Mouse (Mus musculus) layer of hippocampus, adult 6 months (tissue): ENCODE measurements around the gene Cul9. TPM values are rescaled to one million over a fixed set of nuclear protein-coding genes. Genes with fewer than 3 reads are reported as not detected.

Source experiments
- long read RNA-seq, 2 experiments: library from polyadenylated mRNA; unstranded; transcript quantifications; one replicate each; pipeline ENCODE4 v2.0.0; 2019 to 2020
- microRNA-seq: library from miRNA; unstranded; fragments of <30 nt; microRNA quantifications from one replicate; pipeline ENCODE4 v1.2.0, GENCODE M21; 2020
- polyA plus RNA-seq: library from polyadenylated mRNA; unstranded; fragments of <200 nt; fragmentation: Nextera tagmentation; gene quantifications from 2 replicates; pipeline ENCODE4 v1.2.3, GENCODE M21; 2021

Cul9 gene
- polyA plus RNA-seq, result 22.6 and 27.2 TPM in 2 replicates
- long read RNA-seq, experiment 1, partial matches to known transcripts, result 8 of 10 reads
- long read RNA-seq, experiment 1, other reads (novel, unspliced or antisense), result 2 of 10 reads
- long read RNA-seq, experiment 2, partial matches to known transcripts, result 52 of 61 reads
- long read RNA-seq, experiment 2, other reads (novel, unspliced or antisense), result 9 of 61 reads

GRCm38 (mm10) chr17:46545813-46546564 lies at the start of gene Cul9:
Gene Cul9 (minus strand): TSS chr17:46546388.

GRCm38 (mm10) chr17:46555673-46556583 lies 9.7 kb upstream of the Cul9 start, which contains the start of gene Srf:
Gene Srf (minus strand): TSS chr17:46556175.

DNA sequence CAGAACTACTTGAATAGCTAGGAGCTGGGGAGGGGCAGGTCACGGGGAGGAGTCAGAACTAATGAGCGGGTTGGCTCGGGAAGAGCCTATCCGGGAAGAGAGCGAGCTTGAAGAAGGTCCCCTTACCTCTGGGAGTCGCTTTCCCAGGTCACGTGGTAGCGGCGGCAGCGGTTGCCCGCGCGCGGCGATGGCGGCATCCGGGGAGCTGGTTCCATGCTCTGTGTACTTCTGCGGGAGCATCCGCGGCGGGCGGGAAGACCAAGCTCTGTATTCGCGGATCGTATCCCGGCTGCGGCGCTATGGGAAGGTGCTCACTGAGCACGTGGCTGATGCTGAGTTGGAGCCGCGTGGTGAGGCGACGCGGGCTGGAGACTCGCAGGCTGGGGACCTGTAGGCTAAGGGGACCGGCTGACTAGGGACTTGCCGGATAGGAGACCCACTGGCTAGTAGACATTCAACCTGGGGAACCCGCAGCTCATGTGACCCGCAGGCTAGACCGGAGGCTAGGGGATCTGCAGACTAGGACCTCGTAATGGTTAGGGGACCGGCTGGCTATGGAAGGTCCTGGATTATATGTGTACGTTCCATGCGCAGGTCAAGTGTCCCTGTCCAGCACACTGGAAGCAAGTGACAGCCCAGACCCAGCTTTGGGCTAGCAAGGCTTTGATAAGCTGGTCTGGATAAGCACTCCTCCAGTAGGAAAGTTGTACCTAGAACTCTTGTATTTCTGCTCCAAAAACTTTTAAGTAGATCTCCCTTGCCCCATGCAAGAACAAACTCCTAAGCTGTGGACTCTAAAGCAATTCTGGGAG lies 49.4 kb downstream of the Cul9 start, which contains the start of gene Dnph1:
Dnph1 (plus strand) TSS at position 89 of the 812 bp plus-strand sequence.

GRCm38 (mm10) chr17:46487431-46487830 lies 58.8 kb downstream of the Cul9 start, which contains the start of gene Ttbk1:
Gene Ttbk1 (minus strand): TSS chr17:46487675.

Small RNA genes within 50 kb of the gene (microRNA-seq; reads per million reads assigned to microRNA genes)
- gene Mir6976, result 4.1 reads per million, percentile 15 among the genes with 10 or more reads in this experiment

Other genes starting within 250 kb of the Cul9 start
- gene Dlk2, start 249.0 kb downstream of the Cul9 start, polyA plus RNA-seq, result 5.4 and 8.6 TPM in 2 replicates
- gene Abcc10, start 218.0 kb downstream of the Cul9 start, polyA plus RNA-seq, result 2.7 and 3.1 TPM in 2 replicates
- gene Zfp318, start 162.7 kb downstream of the Cul9 start, polyA plus RNA-seq, result 2.5 and 3.3 TPM in 2 replicates
- 0.18 TPM in 1 of 2 replicates, not detected in the other for gene Crip3, start 117.5 kb downstream of the Cul9 start, polyA plus RNA-seq
- 0.26 TPM in 1 of 2 replicates, not detected in the other for gene Slc22a7, start 107.9 kb downstream of the Cul9 start, polyA plus RNA-seq
- gene Ttbk1, start 58.7 kb downstream of the Cul9 start, polyA plus RNA-seq, result 4.3 and 5.1 TPM in 2 replicates
- gene Dnph1, start 49.7 kb downstream of the Cul9 start, polyA plus RNA-seq, result 11.5 and 12.2 TPM in 2 replicates
- 2.3 and 3.8 TPM in 2 replicates for gene Srf, start 9.8 kb upstream of the Cul9 start, polyA plus RNA-seq
- 1.2 and 1.3 TPM in 2 replicates for gene Ptk7, start 83.1 kb upstream of the Cul9 start, polyA plus RNA-seq
- 10.7 and 11.1 TPM in 2 replicates for gene Klc4, start 99.6 kb upstream of the Cul9 start, polyA plus RNA-seq
- 103 and 112 TPM in 2 replicates for gene Mrpl2, start 99.8 kb upstream of the Cul9 start, polyA plus RNA-seq
- gene Cul7, start 103.9 kb upstream of the Cul9 start, polyA plus RNA-seq, result 4.0 and 4.1 TPM in 2 replicates
- gene Rrp36, start 128.0 kb upstream of the Cul9 start, polyA plus RNA-seq, result 20.0 and 20.9 TPM in 2 replicates
- gene Mea1, start 132.4 kb upstream of the Cul9 start, polyA plus RNA-seq, result 233 and 236 TPM in 2 replicates
- 163 and 190 TPM in 2 replicates for gene Klhdc3, start 134.5 kb upstream of the Cul9 start, polyA plus RNA-seq
- gene Ppp2r5d, start 158.7 kb upstream of the Cul9 start, polyA plus RNA-seq, result 46.1 and 49.2 TPM in 2 replicates
- 9.6 and 12.9 TPM in 2 replicates for gene Pex6, start 165.1 kb upstream of the Cul9 start, polyA plus RNA-seq
- gene Gnmt, start 182.8 kb upstream of the Cul9 start, polyA plus RNA-seq, result 0.41 and 2.7 TPM in 2 replicates
- gene Cnpy3, start 205.8 kb upstream of the Cul9 start, polyA plus RNA-seq, result 95.5 and 101 TPM in 2 replicates
- 0.51 and 0.64 TPM in 2 replicates for gene Ptcra, start 217.3 kb upstream of the Cul9 start, polyA plus RNA-seq
- 22.2 and 31.2 TPM in 2 replicates for gene 2310039H08Rik, start 226.2 kb upstream of the Cul9 start, polyA plus RNA-seq
- 34.1 and 40.3 TPM in 2 replicates for gene Rpl7l1, start 236.3 kb upstream of the Cul9 start, polyA plus RNA-seq